Mouse (Mus musculus): Measurements from ENCODE around the gene Gm20916.
"Not testable (repeated sequence)": the region's sequence is repeated elsewhere in the genome, so short reads cannot be mapped to it uniquely, and the experiment has no call there.

The Gm20916 gene

GRCm38 (mm10) chrY:79319265-79319664, at the start of gene Gm20916:
Gm20916 (plus strand) TSS chrY:79319565.
- DNase-seq (ENCODE audit: low spot score): not testable (repeated sequence)

All from lung, postnatal 25 days (tissue).